Mouse (Mus musculus) stomach, embryonic 14.5 days (tissue): ENCODE data around the gene Lamb3. TPM values are rescaled to one million over a fixed set of nuclear protein-coding genes. Genes with fewer than 3 reads are reported as not detected.

Experiments used
- ATAC-seq: fragments of 200-750 bp; cut with Nextera tagmentation; 2 replicates; pipeline ENCODE4 v1.8.0; 2017; ENCODE audit warnings: low read depth, moderate TSS enrichment; ENCODE audit not compliant: insufficient number of reproducible peaks, insufficient read depth, low FRiP score
- H3K27ac ChIP-seq: fragments of 300-500 bp; sonication (generic); 2 replicates; pipeline ENCODE4 v1.5.1; 2014; ENCODE audit warnings: mild to moderate bottlenecking, low read length, moderate library complexity, mixed read lengths
- H3K27me3 ChIP-seq: fragments of 300-500 bp; sonication (generic); 2 replicates; pipeline ENCODE4 v1.6.1; 2014; ENCODE audit warnings: low read length, control low read depth, mixed read lengths; ENCODE audit not compliant: control insufficient read depth, insufficient read depth
- H3K36me3 ChIP-seq: fragments of 300-500 bp; sonication (generic); 2 replicates; pipeline ENCODE4 v1.6.1; 2014; ENCODE audit warnings: mild to moderate bottlenecking, control low read depth, low read length, moderate library complexity, mixed read lengths; ENCODE audit not compliant: control insufficient read depth, insufficient read depth
- H3K4me1 ChIP-seq: fragments of 300-500 bp; sonication (generic); 2 replicates; pipeline ENCODE4 v1.6.1; 2014; ENCODE audit warnings: low read length, control low read depth, mixed read lengths; ENCODE audit not compliant: control insufficient read depth, insufficient read depth
- H3K4me2 ChIP-seq: fragments of 300-500 bp; sonication (generic); replicated peaks from 2 replicates; pipeline ENCODE4 v1.6.1; 2014; ENCODE audit warnings: low read depth, low read length, control low read depth
- H3K4me3 ChIP-seq: fragments of 300-500 bp; sonication (generic); 2 replicates; pipeline ENCODE4 v1.5.1; 2014; ENCODE audit warnings: low read depth, low read length, control low read depth
- H3K9ac ChIP-seq: fragments of 300-500 bp; sonication (generic); replicated peaks from 2 replicates; pipeline ENCODE4 v1.6.1; 2014; ENCODE audit warnings: low read depth, mild to moderate bottlenecking, control low read depth, low read length, moderate library complexity, mixed read lengths
- H3K9me3 ChIP-seq: fragments of 300-500 bp; sonication (generic); 2 replicates; pipeline ENCODE4 v1.6.1; 2016; ENCODE audit warnings: low read depth, low read length, control low read depth; ENCODE audit not compliant: control insufficient read depth
- WGBS: fragments of 180-500 bp; shearing (Covaris S2); extraction: QIAGEN DNeasy Blood & Tissue Kit; methylation state at CpG from one replicate; pipeline ENCODE4 v1.1.7; 2014; 5-methylcytosine and 5-hydroxymethylcytosine counted together
- polyA plus RNA-seq: library from polyadenylated mRNA; unstranded; fragments of >200 nt; fragmentation: Nextera tagmentation; extraction: Ambion mirVana; gene quantifications from 2 replicates; pipeline ENCODE4 v1.2.1, GENCODE M21; 2014

Gene Lamb3
- polyA plus RNA-seq, 1 experiment from 2014 or later, result 9.7 TPM

DNA sequence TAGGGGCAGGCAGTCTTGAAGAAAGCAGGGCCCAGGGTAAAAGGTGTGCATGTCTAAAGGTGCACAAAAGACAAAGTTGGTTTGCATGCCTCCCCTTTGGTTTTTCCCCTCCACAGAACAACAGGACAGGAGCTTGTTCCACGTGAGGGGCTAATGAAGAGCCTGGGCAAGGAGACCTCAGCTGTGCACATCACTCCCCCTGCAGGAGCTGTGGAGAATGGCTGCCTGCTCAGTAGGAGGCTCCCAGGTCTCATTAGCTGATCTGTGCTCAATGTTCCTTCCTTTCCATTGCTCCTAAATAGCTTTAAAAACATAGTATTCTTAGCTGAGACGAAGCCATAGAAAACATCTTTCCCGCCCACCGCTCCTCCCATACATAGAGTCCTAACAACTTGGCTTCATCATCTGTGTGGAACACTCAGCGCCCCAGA lies 156.3 kb downstream of the Lamb3 start:
- H3K9me3 ChIP-seq, result no peaks in the 10 kb centered on the region
- WGBS, result 73% methylated on average over 5 of the region's 5 CpGs
- no peak overlapping the region for H3K27ac ChIP-seq
- H3K9ac ChIP-seq, result no peak overlapping the region
- 0 out of 2 replicates have a peak, but pooled peaks cover 4% of the 10 kb centered on the region for H3K36me3 ChIP-seq
- no peak overlapping the region for H3K4me2 ChIP-seq
- no peak overlapping the region for H3K4me3 ChIP-seq
- no peak for ATAC-seq
- no peaks in the 10 kb centered on the region for H3K27me3 ChIP-seq
- H3K4me1 ChIP-seq, result no peaks in the 10 kb centered on the region

DNA sequence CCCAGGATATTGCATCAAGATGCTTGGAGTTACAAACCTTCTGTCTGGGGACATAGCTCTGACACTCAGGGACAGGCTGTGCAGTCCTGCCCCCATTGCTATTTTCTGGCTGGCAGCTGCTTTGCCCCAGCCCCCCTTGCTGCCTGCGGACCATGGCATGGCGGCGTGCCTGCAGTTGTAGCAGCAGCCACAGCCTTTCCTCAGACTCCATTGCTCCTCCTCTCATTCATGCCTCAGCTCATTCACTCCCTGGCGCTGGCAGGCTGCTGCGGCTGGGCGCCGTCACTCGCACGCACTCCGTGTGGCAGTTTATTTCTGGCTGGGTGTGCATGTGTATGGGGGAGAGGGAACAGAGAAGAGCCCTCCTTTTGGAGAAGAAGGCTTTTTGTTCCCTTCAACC lies 160.6 kb downstream of the Lamb3 start:
- Histone ChIP-seq H3K9ac (no peak overlapping the region), H3K27me3 (no peaks in the 10 kb centered on the region), H3K4me1 (peaks cover 8% of the 10 kb centered on the region), H3K27ac (no peak overlapping the region), H3K4me3 (no peak overlapping the region), H3K4me2 (no peak overlapping the region), H3K9me3 (no peaks in the 10 kb centered on the region), H3K36me3 (no peaks in the 10 kb centered on the region)
- 43% methylated on average over 10 of the region's 10 CpGs for WGBS
- ATAC-seq, result no peak

DNA sequence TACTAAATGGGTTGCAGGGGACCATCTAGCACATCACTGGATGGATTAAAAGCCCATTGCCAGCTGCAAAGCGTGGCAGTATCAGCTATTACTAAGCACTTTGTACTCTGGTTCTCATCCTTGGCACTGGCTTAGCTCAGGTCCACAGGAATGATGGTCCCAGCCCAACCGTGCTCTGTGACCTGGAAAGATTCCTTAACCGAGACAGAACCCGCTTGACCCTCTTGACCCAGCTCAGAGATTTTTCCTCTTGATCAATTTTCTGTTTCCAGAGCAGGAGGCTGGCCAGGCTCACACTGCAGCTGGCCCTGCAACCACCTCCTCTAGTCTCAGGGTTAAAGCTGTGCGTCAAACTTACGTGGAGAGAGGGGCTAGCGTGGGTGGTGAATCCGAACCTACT lies 161.6 kb downstream of the Lamb3 start:
- no peaks in the 10 kb centered on the region for H3K27me3 ChIP-seq
- no peaks in the 10 kb centered on the region for H3K36me3 ChIP-seq
- ATAC-seq, result no peak
- H3K4me1 ChIP-seq, result peaks cover 8% of the 10 kb centered on the region
- 38% methylated on average over 8 of the region's 8 CpGs for WGBS
- peak overlapping the region; percentile 33 for H3K4me3 ChIP-seq
- H3K9me3 ChIP-seq, result no peaks in the 10 kb centered on the region
- no peak overlapping the region for H3K27ac ChIP-seq
- H3K9ac ChIP-seq, result 0 out of 2 replicates have a peak overlapping the region, but pooled peaks have one; percentile 4
- H3K4me2 ChIP-seq, result peak overlapping the region; percentile 63

- Histone ChIP-seq H3K4me1 (peaks cover 8% of the 10 kb centered on the region), H3K4me3 (peak within 1 kb of the TSS; percentile 33), H3K36me3 (no peaks in the 10 kb centered on the region), H3K9ac (0 out of 2 replicates have a peak within 1 kb of the TSS, but pooled peaks have one; percentile 4), H3K4me2 (peak within 1 kb of the TSS; percentile 63), H3K27me3 (no peaks in the 10 kb centered on the region), H3K27ac (no peak within 1 kb of the TSS), H3K9me3 (no peaks in the 10 kb centered on the region)
- WGBS, result 2% methylated on average over 2 of the region's 2 CpGs
- ATAC-seq, result peak; percentile 86
Observed at GRCm38 (mm10) chr1:193370096-193370495, 162.6 kb downstream of the Lamb3 start, which contains the start of gene Camk1g. Gene Camk1g (minus strand): TSS chr1:193370298.

- WGBS, result 79% methylated on average over 6 of the region's 6 CpGs
Observed at GRCm38 (mm10) chr1:193373906-193374413, 166.5 kb downstream of the Lamb3 start.

GRCm38 (mm10) chr1:193376478-193377134 lies 169.1 kb downstream of the Lamb3 start:
- Histone ChIP-seq H3K9ac (no peak overlapping the region), H3K9me3 (no peaks in the 10 kb centered on the region), H3K36me3 (no peaks in the 10 kb centered on the region), H3K27ac (no peak overlapping the region), H3K4me3 (no peak overlapping the region), H3K27me3 (no peaks in the 10 kb centered on the region), H3K4me2 (no peak overlapping the region), H3K4me1 (peaks cover 6% of the 10 kb centered on the region; the same call in 1 of the 2 replicates)
- WGBS, result 32% methylated on average over 4 of the region's 4 CpGs
- peak; percentile 42; the same call in 1 of the 2 replicates for ATAC-seq

More at GRCm38 (mm10) chr1:193373906-193374413, 166.5 kb downstream of the Lamb3 start:
- Histone ChIP-seq H3K36me3 (no peaks in the 10 kb centered on the region), H3K4me3 (no peak overlapping the region), H3K9me3 (no peaks in the 10 kb centered on the region), H3K4me1 (peaks cover 7% of the 10 kb centered on the region), H3K9ac (no peak overlapping the region), H3K4me2 (no peak overlapping the region), H3K27me3 (no peaks in the 10 kb centered on the region), H3K27ac (no peak overlapping the region)
- no peak for ATAC-seq

DNA sequence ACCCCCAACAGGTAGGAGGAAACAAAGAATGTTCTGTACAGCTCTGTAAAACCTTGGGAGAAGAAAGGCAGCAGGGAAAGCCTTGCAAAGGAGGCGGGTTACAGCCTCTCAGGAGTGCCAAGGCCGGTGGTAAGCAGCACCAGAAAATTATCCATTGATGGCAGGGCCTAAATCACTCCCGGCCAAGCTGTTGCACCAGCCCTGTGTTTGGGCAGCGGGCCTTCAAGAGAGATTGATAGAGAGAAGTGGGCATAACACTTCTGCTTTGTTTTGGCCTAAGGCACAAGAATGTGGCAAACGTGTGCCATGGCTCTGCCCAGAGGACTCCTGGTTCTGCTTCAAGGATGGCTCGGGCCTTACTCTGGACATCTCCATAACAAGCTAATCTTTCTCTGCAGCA lies 172.1 kb downstream of the Lamb3 start:
- Histone ChIP-seq H3K27me3 (no peaks in the 10 kb centered on the region), H3K9ac (no peak overlapping the region), H3K27ac (no peak overlapping the region), H3K4me2 (no peak overlapping the region), H3K4me3 (no peak overlapping the region), H3K9me3 (no peaks in the 10 kb centered on the region), H3K4me1 (peaks cover 18% of the 10 kb centered on the region; the same call in 1 of the 2 replicates), H3K36me3 (no peaks in the 10 kb centered on the region)
- WGBS, result 68% methylated on average over 6 of the region's 6 CpGs
- ATAC-seq, result no peak

- WGBS, result 88% methylated on average over 5 of the region's 5 CpGs
- no peak for ATAC-seq
- no peak overlapping the region for H3K4me3 ChIP-seq
Observed at GRCm38 (mm10) chr1:193380877-193381276, 173.4 kb downstream of the Lamb3 start.

More at GRCm38 (mm10) chr1:193380877-193381276, 173.4 kb downstream of the Lamb3 start:
- H3K4me2 ChIP-seq, result no peak overlapping the region
- no peaks in the 10 kb centered on the region for H3K27me3 ChIP-seq
- H3K36me3 ChIP-seq, result no peaks in the 10 kb centered on the region
- H3K9ac ChIP-seq, result no peak overlapping the region
- H3K9me3 ChIP-seq, result no peaks in the 10 kb centered on the region
- no peak overlapping the region for H3K27ac ChIP-seq
- peaks cover 22% of the 10 kb centered on the region; the same call in 1 of the 2 replicates for H3K4me1 ChIP-seq
